Mouse (Mus musculus): ENCODE measurements at regions not wholly inside any gene's neighbourhood (a gene's known extent, or its start where the extent isn't known, plus 50 kb on each side); places are given as distances from the start of the nearest gene placed in this dataset.

DNA sequence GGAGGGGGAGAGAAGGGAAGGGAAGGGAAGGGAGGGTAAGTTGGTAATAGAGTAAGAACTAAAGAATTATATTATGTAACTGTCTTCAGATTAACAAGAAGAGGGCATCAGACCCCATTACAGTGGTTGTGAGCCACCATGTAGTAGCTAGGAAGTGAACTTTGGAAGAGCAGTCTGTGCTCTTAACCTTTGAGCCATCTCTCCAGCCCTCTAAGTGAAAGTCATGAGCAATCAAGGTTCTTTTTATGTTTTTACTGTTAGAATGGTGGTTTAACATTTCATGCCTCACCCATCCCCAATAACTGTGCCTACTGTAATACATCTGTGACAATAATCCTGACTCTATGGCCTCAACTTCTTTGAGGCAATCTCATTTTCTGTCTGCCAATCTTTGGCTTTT, 169.6 kb upstream of the Arhgap24 start:
- H3K36me3 ChIP-seq (ENCODE audit: control insufficient read depth, insufficient read depth, low read length, poor library complexity, severe bottlenecking) = no peaks in the 10 kb centered on the region
- DNase-seq (ENCODE audit: low read depth, low spot score) = no peak
- H3K27ac ChIP-seq (ENCODE audit: insufficient read depth, low read depth, low read length, poor library complexity, severe bottlenecking) = no peak overlapping the region
- no peaks in the 10 kb centered on the region for H3K9me3 ChIP-seq (ENCODE audit: control insufficient read depth, insufficient read depth, low read depth, low read length)
- in situ Hi-C loops (cut with MboI; ENCODE audit: low sequenced_read_pairs in 2 of 2, unreplicated experiment in 2 of 2) = no loop called here
- H3K9ac ChIP-seq (ENCODE audit: insufficient read depth, low read depth, low read length, poor library complexity, severe bottlenecking) = no peak overlapping the region
- TF ChIP-seq ZNF384 (IDR thresholded peaks at IDR 0.05; ENCODE audit: low read depth, low read length) = no peak
- TF ChIP-seq MAFK (IDR thresholded peaks at IDR 0.05; ENCODE audit: insufficient read depth, low read depth, low read length) = no peak
- no peak for TF ChIP-seq ZC3H11A (IDR thresholded peaks at IDR 0.05; ENCODE audit: borderline replicate concordance, low read depth, low read length)
- no peak for TF ChIP-seq CHD2 (IDR thresholded peaks at IDR 0.05; ENCODE audit: low read depth, low read length)
- TF ChIP-seq HCFC1 (IDR thresholded peaks at IDR 0.05; ENCODE audit: borderline replicate concordance, insufficient read depth, low read length) = no peak
- H3K4me1 ChIP-seq (ENCODE audit: control insufficient read depth in 2 of 2, insufficient read depth in 2 of 2, low read length in 2 of 2, poor library complexity in 1 of 2) = no peaks in the 10 kb centered on the region
- H3K4me3 ChIP-seq (ENCODE audit: insufficient read depth in 1 of 2, low read depth in 1 of 2, low read length in 2 of 2, poor library complexity in 1 of 2, severe bottlenecking in 1 of 2) = no peak overlapping the region

DNA sequence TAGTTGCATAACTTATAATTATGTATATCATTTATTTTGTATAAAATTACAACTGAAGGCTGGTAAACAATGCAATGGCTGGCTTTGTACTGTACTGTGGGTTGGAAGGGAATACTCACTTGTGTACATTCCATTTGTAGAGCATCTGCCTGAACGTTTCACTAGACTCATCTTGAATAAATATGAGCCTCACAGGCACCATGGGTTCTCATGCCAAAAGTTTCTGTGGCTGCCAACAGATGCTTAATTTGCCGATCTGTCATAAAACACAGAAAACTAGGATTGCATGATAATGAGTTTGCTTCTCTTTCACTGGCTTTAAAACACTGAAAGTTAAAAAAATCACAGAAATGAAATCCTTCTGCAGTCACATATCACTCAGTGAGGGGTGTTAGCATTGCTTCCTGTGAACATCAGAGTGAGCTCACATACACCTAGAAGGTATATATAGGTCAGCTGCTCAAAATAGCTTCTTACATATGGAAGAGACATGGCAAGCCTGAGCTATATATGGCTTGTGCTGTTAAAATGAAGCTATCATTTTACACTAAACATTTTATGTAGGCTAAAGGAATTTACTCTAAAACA, 152.9 kb upstream of the Arhgap24 start:
- in situ Hi-C loops (cut with MboI; ENCODE audit: low sequenced_read_pairs in 2 of 2, unreplicated experiment in 2 of 2) = no loop called here
- H3K4me1 ChIP-seq (ENCODE audit: control insufficient read depth in 2 of 2, insufficient read depth in 2 of 2, low read length in 2 of 2, poor library complexity in 1 of 2) = no peaks in the 10 kb centered on the region

DNA sequence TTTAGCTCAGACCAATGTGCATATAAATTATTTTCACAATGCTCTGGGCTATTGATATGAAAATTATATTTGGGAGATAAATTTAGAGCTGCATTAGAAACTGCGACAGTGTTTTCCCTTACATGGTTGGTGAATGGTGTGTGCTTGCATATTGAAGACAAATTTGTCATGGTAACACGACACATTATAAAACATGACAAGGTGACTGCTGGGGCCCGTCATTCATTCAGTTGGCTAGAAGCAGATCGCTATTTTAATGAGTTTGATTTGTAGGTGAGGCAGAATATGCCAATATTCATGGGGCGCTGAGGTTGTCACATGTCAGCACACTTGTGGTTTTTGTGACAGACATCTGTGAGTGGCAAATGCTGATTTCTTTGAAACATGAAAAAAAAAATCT, 147.3 kb upstream of the Arhgap24 start:
- in situ Hi-C loops (cut with MboI; ENCODE audit: low sequenced_read_pairs in 2 of 2, unreplicated experiment in 2 of 2) = no loop called here
- TF ChIP-seq ZC3H11A (IDR thresholded peaks at IDR 0.05; ENCODE audit: borderline replicate concordance, low read depth, low read length) (no peak), HCFC1 (IDR thresholded peaks at IDR 0.05; ENCODE audit: borderline replicate concordance, insufficient read depth, low read length) (no peak), MAFK (IDR thresholded peaks at IDR 0.05; ENCODE audit: insufficient read depth, low read depth, low read length) (no peak), ZNF384 (IDR thresholded peaks at IDR 0.05; ENCODE audit: low read depth, low read length) (no peak), CHD2 (IDR thresholded peaks at IDR 0.05; ENCODE audit: low read depth, low read length) (no peak)
- Histone ChIP-seq H3K9ac (ENCODE audit: insufficient read depth, low read depth, low read length, poor library complexity, severe bottlenecking) (no peak overlapping the region), H3K4me3 (ENCODE audit: insufficient read depth in 1 of 2, low read depth in 1 of 2, low read length in 2 of 2, poor library complexity in 1 of 2, severe bottlenecking in 1 of 2) (no peak overlapping the region), H3K27ac (ENCODE audit: insufficient read depth, low read depth, low read length, poor library complexity, severe bottlenecking) (no peak overlapping the region), H3K36me3 (ENCODE audit: control insufficient read depth, insufficient read depth, low read length, poor library complexity, severe bottlenecking) (no peaks in the 10 kb centered on the region), H3K9me3 (ENCODE audit: control insufficient read depth, insufficient read depth, low read depth, low read length) (no peaks in the 10 kb centered on the region), H3K4me1 (ENCODE audit: control insufficient read depth in 2 of 2, insufficient read depth in 2 of 2, low read length in 2 of 2, poor library complexity in 1 of 2) (no peaks in the 10 kb centered on the region)
- no peak for DNase-seq (ENCODE audit: low read depth, low spot score)

More for the DNA sequence above, 152.9 kb upstream of the Arhgap24 start:
- no peak overlapping the region for H3K4me3 ChIP-seq (ENCODE audit: insufficient read depth in 1 of 2, low read depth in 1 of 2, low read length in 2 of 2, poor library complexity in 1 of 2, severe bottlenecking in 1 of 2)
- H3K9ac ChIP-seq (ENCODE audit: insufficient read depth, low read depth, low read length, poor library complexity, severe bottlenecking) = no peak overlapping the region
- no peaks in the 10 kb centered on the region for H3K9me3 ChIP-seq (ENCODE audit: control insufficient read depth, insufficient read depth, low read depth, low read length)
- no peak overlapping the region for H3K27ac ChIP-seq (ENCODE audit: insufficient read depth, low read depth, low read length, poor library complexity, severe bottlenecking)
- DNase-seq (ENCODE audit: low read depth, low spot score) = no peak
- H3K36me3 ChIP-seq (ENCODE audit: control insufficient read depth, insufficient read depth, low read length, poor library complexity, severe bottlenecking) = no peaks in the 10 kb centered on the region
- TF ChIP-seq CHD2 (IDR thresholded peaks at IDR 0.05; ENCODE audit: low read depth, low read length) (no peak), ZC3H11A (IDR thresholded peaks at IDR 0.05; ENCODE audit: borderline replicate concordance, low read depth, low read length) (no peak), ZNF384 (IDR thresholded peaks at IDR 0.05; ENCODE audit: low read depth, low read length) (no peak), MAFK (IDR thresholded peaks at IDR 0.05; ENCODE audit: insufficient read depth, low read depth, low read length) (no peak), HCFC1 (IDR thresholded peaks at IDR 0.05; ENCODE audit: borderline replicate concordance, insufficient read depth, low read length) (no peak)

DNA sequence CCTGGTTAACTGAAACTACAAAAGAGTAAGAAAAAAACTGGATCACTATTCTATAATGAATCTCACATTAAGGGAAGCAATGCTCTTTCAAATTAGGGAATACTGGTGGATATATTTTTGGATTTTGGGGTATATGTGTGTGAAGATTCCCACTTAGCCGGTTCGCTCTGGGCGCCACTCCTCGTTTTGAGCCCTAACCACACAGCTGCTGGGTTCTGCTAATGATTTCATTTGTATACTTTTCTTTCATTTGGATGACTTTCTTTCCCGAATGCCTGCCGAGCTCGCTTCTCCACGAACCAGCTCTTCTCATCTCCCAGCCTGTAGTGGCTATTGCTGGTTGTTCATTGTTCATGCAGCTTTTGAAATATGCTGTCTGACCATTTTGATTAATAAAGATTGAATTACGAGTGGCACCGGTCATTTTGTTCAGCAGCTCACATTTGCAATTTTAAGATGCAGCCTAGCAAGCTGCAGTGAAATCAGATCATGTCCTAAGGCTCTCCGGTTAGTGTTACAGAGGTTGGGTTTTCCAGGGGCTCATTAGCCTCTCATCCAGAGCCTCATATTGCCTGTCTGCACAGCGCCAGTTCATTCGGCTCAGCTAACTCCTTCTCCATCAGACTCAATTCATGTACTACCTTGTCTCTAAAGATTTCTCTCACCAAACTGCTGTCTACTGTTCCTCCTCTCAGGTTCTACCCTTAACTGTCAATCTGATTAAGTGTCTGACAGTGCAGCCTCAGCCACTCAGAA, 146.6 kb upstream of the Arhgap24 start:
- in situ Hi-C loops (cut with MboI; ENCODE audit: low sequenced_read_pairs in 2 of 2, unreplicated experiment in 2 of 2) = no loop called here
- H3K36me3 ChIP-seq (ENCODE audit: control insufficient read depth, insufficient read depth, low read length, poor library complexity, severe bottlenecking) = no peaks in the 10 kb centered on the region
- no peak for DNase-seq (ENCODE audit: low read depth, low spot score)
- no peaks in the 10 kb centered on the region for H3K4me1 ChIP-seq (ENCODE audit: control insufficient read depth in 2 of 2, insufficient read depth in 2 of 2, low read length in 2 of 2, poor library complexity in 1 of 2)
- TF ChIP-seq MAFK (IDR thresholded peaks at IDR 0.05; ENCODE audit: insufficient read depth, low read depth, low read length) (no peak), ZC3H11A (IDR thresholded peaks at IDR 0.05; ENCODE audit: borderline replicate concordance, low read depth, low read length) (no peak), HCFC1 (IDR thresholded peaks at IDR 0.05; ENCODE audit: borderline replicate concordance, insufficient read depth, low read length) (no peak), CHD2 (IDR thresholded peaks at IDR 0.05; ENCODE audit: low read depth, low read length) (no peak), ZNF384 (IDR thresholded peaks at IDR 0.05; ENCODE audit: low read depth, low read length) (no peak)
- no peaks in the 10 kb centered on the region for H3K9me3 ChIP-seq (ENCODE audit: control insufficient read depth, insufficient read depth, low read depth, low read length)
- H3K4me3 ChIP-seq (ENCODE audit: insufficient read depth in 1 of 2, low read depth in 1 of 2, low read length in 2 of 2, poor library complexity in 1 of 2, severe bottlenecking in 1 of 2) = no peak overlapping the region
- no peak overlapping the region for H3K27ac ChIP-seq (ENCODE audit: insufficient read depth, low read depth, low read length, poor library complexity, severe bottlenecking)
- H3K9ac ChIP-seq (ENCODE audit: insufficient read depth, low read depth, low read length, poor library complexity, severe bottlenecking) = no peak overlapping the region
